Mouse (Mus musculus) hindbrain, embryonic 13.5 days (tissue): ENCODE measurements at regions not wholly inside any gene's neighbourhood (a gene's known extent, or its start where the extent isn't known, plus 50 kb on each side); places are given as distances from the start of the nearest gene placed in this dataset.
A peak's percentile ranks its signal among the peaks of the same experiment; 100 is the strongest.

Experiments used
- ATAC-seq: fragments of 200-750 bp; cut with Nextera tagmentation; 2 replicates; pipeline ENCODE4 v1.8.0; 2017; ENCODE audit warnings: moderate TSS enrichment; ENCODE audit not compliant: low FRiP score
- H3K27ac ChIP-seq: fragments of 300-500 bp; sonication (generic); 2 replicates; pipeline ENCODE4 v1.5.1; 2015; ENCODE audit warnings: inconsistent platforms, mild to moderate bottlenecking, moderate library complexity
- H3K27me3 ChIP-seq: fragments of 300-500 bp; sonication (generic); 2 replicates; pipeline ENCODE4 v1.6.1; 2015; ENCODE audit warnings: mild to moderate bottlenecking, inconsistent platforms
- H3K36me3 ChIP-seq: fragments of 300-500 bp; sonication (generic); 2 replicates; pipeline ENCODE4 v1.6.1; 2015; ENCODE audit warnings: mild to moderate bottlenecking, inconsistent platforms
- H3K4me1 ChIP-seq: fragments of 300-500 bp; sonication (generic); replicated peaks from 2 replicates; pipeline ENCODE4 v1.6.1; 2015; ENCODE audit warnings: inconsistent platforms
- H3K4me2 ChIP-seq: fragments of 300-500 bp; sonication (generic); 2 replicates; pipeline ENCODE4 v1.6.1; 2015; ENCODE audit warnings: inconsistent platforms, mild to moderate bottlenecking, moderate library complexity
- H3K4me3 ChIP-seq: fragments of 300-500 bp; sonication (generic); 2 replicates; pipeline ENCODE4 v1.5.1; 2015; ENCODE audit warnings: mild to moderate bottlenecking, inconsistent platforms
- H3K9ac ChIP-seq: fragments of 300-500 bp; sonication (generic); 2 replicates; pipeline ENCODE4 v1.6.1; 2015; ENCODE audit warnings: mild to moderate bottlenecking, inconsistent platforms
- H3K9me3 ChIP-seq: fragments of 300-500 bp; sonication (generic); 2 replicates; pipeline ENCODE4 v1.6.1; 2016; ENCODE audit warnings: inconsistent platforms
- WGBS: fragments of 180-500 bp; shearing (Covaris S2); methylation state at CpG from one replicate; pipeline ENCODE4 v1.1.7; 2015; 5-methylcytosine and 5-hydroxymethylcytosine counted together

DNA sequence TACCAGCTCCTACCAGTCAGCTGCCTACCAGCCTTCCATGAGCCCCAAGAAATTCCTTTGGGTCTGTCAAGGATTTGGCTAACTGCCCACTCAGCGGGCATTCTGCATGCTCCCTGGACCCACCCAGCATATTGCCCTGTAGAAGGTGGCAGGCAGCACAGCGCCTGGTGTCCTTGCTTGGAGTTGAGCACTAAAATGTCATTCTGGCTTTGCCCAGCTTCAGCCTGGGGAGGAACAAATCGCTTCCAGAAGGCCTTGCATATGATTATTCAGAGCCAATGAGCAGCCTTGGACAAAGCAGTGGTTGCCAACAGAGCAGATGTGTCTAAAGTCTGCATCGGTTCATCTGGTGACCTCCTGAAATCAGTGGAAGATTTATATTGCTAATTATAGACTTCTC is 103.8 kb downstream of the Olig3 start:
- Histone ChIP-seq H3K27ac (no peak overlapping the region), H3K9ac (no peak overlapping the region), H3K4me3 (no peak overlapping the region), H3K27me3 (peaks cover 74% of the 10 kb centered on the region), H3K4me2 (no peak overlapping the region), H3K36me3 (no peaks in the 10 kb centered on the region), H3K9me3 (no peaks in the 10 kb centered on the region), H3K4me1 (peaks cover 6% of the 10 kb centered on the region; the same call in 1 of the 2 replicates)
- WGBS: 48% methylated on average over 4 of the region's 4 CpGs
- no peak for ATAC-seq

DNA sequence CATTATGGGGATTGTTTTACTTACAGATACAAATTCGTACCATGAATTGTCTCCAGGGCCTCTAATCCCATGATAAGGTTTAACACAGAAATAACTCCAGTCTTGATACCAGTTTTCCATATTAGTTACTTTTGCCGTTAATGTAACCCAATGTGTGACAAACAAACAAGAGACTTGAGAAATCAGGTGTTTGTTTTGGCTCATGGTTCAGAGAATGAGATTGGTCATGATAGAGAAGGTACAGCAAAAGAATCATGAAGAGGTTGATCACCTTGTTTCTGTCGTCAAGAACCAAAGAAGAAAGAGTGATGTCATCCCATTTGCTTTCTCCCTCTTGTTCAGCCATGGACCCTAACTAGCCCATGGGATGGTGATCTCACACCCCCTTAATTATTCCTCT is 107.5 kb downstream of the Olig3 start:
- Histone ChIP-seq H3K4me1 (peaks cover 6% of the 10 kb centered on the region; the same call in 1 of the 2 replicates), H3K27me3 (peaks cover 78% of the 10 kb centered on the region), H3K36me3 (no peaks in the 10 kb centered on the region), H3K4me3 (no peak overlapping the region), H3K4me2 (no peak overlapping the region), H3K9me3 (no peaks in the 10 kb centered on the region), H3K9ac (no peak overlapping the region), H3K27ac (no peak overlapping the region)
- ATAC-seq: no peak
- 75% methylated on average over 3 of the region's 3 CpGs for WGBS

DNA sequence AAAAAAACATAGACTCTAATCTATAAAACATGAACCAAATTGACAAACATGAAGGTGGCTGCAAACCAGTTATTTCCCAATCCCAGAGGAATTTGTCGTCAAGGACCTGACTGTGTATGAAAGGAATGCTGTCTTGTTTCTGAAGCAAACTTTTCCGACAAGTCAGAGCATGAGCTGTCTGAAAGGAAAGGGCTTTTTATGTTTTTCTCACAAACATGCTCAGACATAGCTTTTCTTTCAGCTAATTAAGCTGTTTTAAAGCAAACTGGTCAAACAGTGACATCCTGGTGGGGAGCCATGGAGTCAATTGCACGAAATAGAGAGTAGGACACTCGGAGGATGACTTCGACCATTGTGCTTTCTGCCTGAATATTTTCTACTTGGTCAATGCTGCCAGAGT is 108.2 kb downstream of the Olig3 start:
- Histone ChIP-seq H3K9ac (no peak overlapping the region), H3K36me3 (no peaks in the 10 kb centered on the region), H3K9me3 (no peaks in the 10 kb centered on the region), H3K4me2 (no peak overlapping the region), H3K27me3 (peaks cover 77% of the 10 kb centered on the region), H3K4me3 (no peak overlapping the region), H3K27ac (no peak overlapping the region), H3K4me1 (0 out of 2 replicates have a peak, but pooled peaks cover 3% of the 10 kb centered on the region)
- WGBS: 6% methylated on average over 5 of the region's 5 CpGs
- ATAC-seq: no peak

DNA sequence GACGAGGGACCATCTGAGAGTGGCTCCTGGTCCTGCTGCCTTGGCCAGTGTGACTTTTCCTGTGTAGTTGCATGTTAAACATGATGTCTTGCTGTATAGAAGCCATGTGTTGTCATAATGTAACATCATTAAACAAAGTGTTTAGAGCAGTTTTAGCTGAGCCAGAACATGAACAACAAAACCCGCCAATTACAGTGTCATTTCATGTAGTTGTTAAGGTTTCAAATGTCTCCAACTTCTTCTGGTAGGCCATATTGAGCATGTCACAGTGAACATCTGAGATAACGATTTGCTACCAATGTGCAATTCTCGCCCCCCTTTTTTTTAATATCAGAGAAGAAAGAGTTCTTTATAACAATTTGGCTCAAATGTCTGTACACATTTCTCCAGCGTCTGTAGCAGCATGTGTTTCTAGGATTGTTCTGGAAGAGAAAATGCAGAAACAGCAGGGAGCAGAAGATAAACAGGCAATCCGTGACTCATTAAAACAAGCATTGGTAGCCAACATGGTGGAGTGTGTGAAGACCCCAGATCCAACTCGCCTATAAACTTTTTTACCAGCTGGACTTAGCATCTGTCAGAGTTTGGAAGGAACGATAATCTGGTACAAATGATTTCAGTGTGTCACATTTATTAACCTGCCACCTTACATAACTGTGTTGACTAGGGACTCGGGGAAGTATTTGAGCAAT is 115.2 kb downstream of the Olig3 start:
- 76% methylated on average over 9 of the region's 9 CpGs for WGBS
- ATAC-seq: no peak
- no peak overlapping the region for H3K9ac ChIP-seq

DNA sequence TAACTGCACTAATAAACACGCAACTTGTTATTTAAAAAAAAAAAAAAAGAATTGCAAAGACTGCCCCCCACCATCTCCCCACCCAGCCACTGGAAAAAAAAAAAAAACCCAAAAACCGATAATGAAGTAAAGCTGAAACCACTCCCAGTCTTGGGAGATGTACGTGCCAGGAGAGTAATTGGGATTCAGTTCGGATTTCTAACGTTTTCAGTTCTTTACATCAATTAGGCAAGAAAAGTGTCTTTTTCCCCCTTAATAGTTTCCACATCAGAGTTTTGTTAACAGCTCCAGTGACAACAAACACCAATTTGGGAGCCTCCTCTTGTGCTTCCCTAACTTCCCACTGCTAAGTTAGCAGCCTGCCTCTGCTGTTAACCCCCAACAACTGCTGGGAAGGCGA is 115.7 kb downstream of the Olig3 start:
- Histone ChIP-seq H3K4me1 (no peaks in the 10 kb centered on the region), H3K9me3 (no peaks in the 10 kb centered on the region), H3K4me2 (no peak overlapping the region), H3K27ac (no peak overlapping the region), H3K4me3 (no peak overlapping the region), H3K9ac (no peak overlapping the region), H3K36me3 (no peaks in the 10 kb centered on the region), H3K27me3 (peaks cover 77% of the 10 kb centered on the region)
- no peak for ATAC-seq
- 55% methylated on average over 6 of the region's 6 CpGs for WGBS

More for the DNA sequence above, 115.2 kb downstream of the Olig3 start:
- no peaks in the 10 kb centered on the region for H3K9me3 ChIP-seq
- H3K27me3 ChIP-seq: peaks cover 77% of the 10 kb centered on the region
- no peaks in the 10 kb centered on the region for H3K4me1 ChIP-seq
- no peak overlapping the region for H3K4me2 ChIP-seq
- no peaks in the 10 kb centered on the region for H3K36me3 ChIP-seq
- H3K27ac ChIP-seq: no peak overlapping the region
- H3K4me3 ChIP-seq: no peak overlapping the region

DNA sequence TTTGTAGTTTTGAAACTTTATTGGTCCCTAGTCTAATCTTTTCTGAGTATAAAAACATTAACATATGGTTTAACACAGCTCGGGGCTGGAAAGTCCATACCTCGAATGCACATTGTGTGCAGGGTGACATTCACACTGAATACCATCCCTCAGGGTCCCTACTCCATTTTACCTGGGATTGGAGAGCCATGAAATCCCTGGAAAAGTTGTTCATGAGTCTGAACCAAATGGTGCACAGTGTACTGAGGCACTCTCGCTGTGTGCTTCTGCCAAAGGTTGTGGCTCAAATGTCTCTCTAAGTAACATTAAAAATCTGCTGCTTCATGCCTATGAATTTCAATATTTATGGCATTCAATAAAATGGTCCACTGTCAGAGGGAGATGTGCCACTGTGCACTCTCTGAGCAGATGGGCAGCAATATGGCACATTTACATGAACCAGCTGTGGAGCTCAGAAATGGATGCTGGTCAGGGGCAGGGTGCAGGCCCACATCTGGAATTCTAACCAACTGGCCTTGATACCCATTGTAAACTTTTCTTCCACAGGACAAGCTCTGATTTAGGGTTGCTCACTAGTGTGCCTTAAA is 116.7 kb downstream of the Olig3 start:
- no peak for ATAC-seq
- Histone ChIP-seq H3K9me3 (no peaks in the 10 kb centered on the region), H3K27me3 (peaks cover 72% of the 10 kb centered on the region), H3K9ac (no peak overlapping the region), H3K4me1 (no peaks in the 10 kb centered on the region), H3K4me2 (no peak overlapping the region), H3K36me3 (no peaks in the 10 kb centered on the region), H3K4me3 (no peak overlapping the region), H3K27ac (no peak overlapping the region)
- 77% methylated on average over 3 of the region's 3 CpGs for WGBS

DNA sequence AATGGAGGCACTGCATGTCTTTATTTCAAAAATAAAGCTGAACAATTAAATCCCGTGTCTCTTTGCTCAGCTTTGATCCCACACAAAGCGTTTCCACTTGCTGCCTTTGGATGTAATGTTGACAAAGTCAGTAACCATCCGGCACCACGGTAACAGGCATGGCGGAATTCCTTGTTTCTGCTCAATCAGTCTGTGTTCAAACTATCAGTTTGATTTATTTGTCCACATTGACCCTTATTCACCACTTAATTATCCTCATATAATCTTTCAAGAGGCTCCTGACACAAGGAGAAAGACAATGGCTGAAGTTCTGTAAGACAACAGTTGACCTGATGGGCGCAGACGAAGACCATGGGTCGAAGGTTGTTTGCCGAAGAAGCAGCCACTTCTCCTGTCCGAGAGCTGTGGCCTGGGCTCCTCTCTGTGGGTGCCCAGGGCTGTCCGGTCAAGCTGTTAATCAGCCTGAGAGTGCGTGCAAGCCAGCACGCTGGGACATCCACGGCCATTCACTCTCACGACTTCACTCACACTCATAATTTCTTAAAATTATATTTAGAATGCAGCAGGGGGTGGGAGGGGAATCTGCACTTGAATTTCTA is 106.1 kb upstream of the Ifngr1 start:
- H3K36me3 ChIP-seq: no peaks in the 10 kb centered on the region
- 21% methylated on average over 15 of the region's 15 CpGs for WGBS
- ATAC-seq: no peak
- no peak overlapping the region for H3K27ac ChIP-seq
- peaks cover 83% of the 10 kb centered on the region for H3K27me3 ChIP-seq
- no peak overlapping the region for H3K4me3 ChIP-seq
- H3K9ac ChIP-seq: no peak overlapping the region
- peak overlapping the region; percentile 26; the same call in 1 of the 2 replicates for H3K4me2 ChIP-seq
- H3K4me1 ChIP-seq: peaks cover 13% of the 10 kb centered on the region
- H3K9me3 ChIP-seq: no peaks in the 10 kb centered on the region

DNA sequence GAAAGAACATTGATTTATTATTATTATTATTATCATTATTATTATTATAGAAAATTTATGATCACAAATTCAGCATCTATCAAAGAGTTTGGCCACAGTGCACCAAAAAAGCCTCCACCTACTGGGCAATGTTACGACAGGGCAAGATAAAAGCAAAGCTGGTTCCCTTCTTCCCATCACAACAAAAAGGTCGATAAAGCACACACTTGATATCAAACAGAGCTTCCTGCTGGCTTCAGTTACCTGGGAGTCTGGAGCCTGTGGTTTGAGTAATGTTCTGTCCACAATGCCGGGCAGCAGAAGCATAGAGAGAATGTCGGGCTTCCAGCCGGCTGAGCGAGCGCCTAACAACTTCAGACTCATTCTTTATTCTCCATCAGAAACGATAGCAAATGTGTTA is 101.2 kb upstream of the Ifngr1 start:
- Histone ChIP-seq H3K27me3 (peaks cover 91% of the 10 kb centered on the region), H3K4me2 (no peak overlapping the region), H3K4me3 (no peak overlapping the region), H3K4me1 (peaks cover 5% of the 10 kb centered on the region), H3K36me3 (no peaks in the 10 kb centered on the region), H3K27ac (no peak overlapping the region), H3K9me3 (no peaks in the 10 kb centered on the region), H3K9ac (no peak overlapping the region)
- 18% methylated on average over 8 of the region's 8 CpGs for WGBS
- no peak for ATAC-seq

DNA sequence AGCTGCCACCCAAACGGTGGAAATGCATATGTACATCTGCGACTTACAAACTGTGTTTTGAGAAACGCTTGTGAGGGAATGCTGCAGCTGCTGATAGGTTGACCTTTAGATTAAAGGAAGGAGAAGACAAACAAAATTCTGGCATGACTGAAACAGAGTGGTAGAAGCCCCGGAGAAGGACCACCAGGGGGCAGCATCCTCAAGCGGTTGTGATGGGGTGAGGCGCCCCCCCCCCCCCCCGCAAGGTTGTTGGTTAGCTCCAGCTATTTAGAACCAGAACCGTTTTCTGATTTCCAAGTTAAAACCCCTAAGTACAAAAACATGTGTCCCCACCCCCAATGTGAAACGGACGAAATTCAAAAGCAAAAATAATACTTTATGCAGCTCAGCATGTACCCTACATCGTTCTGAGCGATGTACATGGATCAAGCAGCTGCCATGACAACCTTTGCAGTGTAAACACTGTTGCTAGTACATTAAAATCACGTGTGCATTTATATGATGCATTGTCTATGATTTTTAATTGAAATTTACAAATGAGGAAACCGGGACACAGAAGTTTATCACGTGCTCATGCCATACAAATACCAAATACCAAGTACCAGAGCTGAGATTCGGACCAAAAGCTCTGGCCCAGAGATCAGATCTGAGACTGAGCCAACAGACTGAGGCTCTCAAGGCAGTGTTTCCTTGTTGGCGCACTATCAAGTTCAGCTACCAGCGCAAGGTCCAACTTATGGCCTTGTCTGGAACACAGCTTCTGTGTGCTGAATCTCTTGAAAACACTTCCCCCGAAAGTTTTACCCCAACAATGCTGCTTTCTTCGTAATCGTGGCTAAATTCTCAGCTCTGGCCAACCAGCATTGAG is 100.0 kb upstream of the Ifngr1 start:
- Histone ChIP-seq H3K9me3 (no peaks in the 10 kb centered on the region), H3K9ac (no peak overlapping the region), H3K36me3 (no peaks in the 10 kb centered on the region), H3K27ac (no peak overlapping the region), H3K27me3 (peaks cover 88% of the 10 kb centered on the region), H3K4me1 (no peaks in the 10 kb centered on the region), H3K4me2 (no peak overlapping the region), H3K4me3 (no peak overlapping the region)
- ATAC-seq: no peak
- 61% methylated on average over 21 of the region's 21 CpGs for WGBS

DNA sequence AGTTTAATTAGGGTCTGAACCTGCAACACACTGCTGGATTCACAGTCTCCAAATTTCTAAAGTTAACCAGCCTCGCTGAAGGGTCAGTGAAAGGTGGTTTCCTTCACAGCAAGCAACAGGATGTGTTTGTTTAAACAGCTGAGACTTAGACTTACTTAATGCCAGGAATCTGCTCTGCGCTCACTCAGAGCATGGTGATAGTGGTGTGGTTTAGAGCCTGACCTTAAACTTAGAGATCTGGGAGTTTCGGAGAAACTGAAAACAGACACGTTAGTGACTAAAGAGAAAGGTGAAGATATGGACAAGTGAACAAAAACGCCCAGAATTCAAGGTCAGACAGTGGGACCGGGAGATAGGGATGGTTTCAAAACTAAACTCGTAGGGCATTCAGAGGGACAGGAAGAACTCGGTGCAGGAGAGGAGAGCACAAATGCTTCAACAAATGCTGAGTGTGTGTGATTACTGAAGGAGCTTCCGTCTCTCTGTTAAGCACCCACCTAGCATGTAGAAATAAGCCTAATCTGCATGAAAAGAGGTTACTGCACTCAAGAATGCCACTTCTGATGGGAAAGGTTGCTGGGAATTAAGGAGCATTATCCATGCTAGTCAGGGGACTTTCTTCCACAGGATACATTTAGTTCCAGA is 97.2 kb upstream of the Ifngr1 start:
- H3K4me2 ChIP-seq: no peak overlapping the region
- no peaks in the 10 kb centered on the region for H3K4me1 ChIP-seq
- no peak for ATAC-seq
- H3K27me3 ChIP-seq: peaks cover 64% of the 10 kb centered on the region
- 36% methylated on average over 9 of the region's 9 CpGs for WGBS
- no peak overlapping the region for H3K27ac ChIP-seq
- H3K4me3 ChIP-seq: no peak overlapping the region
- H3K9ac ChIP-seq: no peak overlapping the region
- no peaks in the 10 kb centered on the region for H3K9me3 ChIP-seq
- no peaks in the 10 kb centered on the region for H3K36me3 ChIP-seq

DNA sequence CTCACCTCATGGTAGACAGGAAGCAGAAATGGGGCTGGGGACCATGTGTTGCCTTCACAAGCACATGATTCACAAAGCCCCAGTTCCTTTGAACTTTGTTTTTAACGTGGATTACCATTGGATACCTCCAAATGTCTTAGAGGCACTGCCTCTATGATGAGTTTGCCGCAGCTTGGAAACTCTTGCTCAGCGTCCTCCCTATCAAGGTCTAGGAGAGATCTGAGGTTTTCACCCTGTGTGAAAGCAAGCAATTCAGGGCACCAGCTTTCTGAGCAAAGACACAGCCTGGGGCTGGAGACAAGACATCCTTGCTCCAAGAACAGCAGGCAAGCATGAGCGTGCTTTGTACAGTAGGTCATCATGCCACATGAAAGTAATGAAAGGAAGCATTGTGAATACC is 93.6 kb upstream of the Ifngr1 start:
- no peak overlapping the region for H3K4me3 ChIP-seq
- H3K9me3 ChIP-seq: no peaks in the 10 kb centered on the region
- no peaks in the 10 kb centered on the region for H3K4me1 ChIP-seq
- H3K4me2 ChIP-seq: no peak overlapping the region
- no peak overlapping the region for H3K9ac ChIP-seq
- H3K27ac ChIP-seq: no peak overlapping the region
- peaks cover 39% of the 10 kb centered on the region for H3K27me3 ChIP-seq
- H3K36me3 ChIP-seq: no peaks in the 10 kb centered on the region
- no peak for ATAC-seq
- WGBS: 86% methylated on average over 4 of the region's 4 CpGs

DNA sequence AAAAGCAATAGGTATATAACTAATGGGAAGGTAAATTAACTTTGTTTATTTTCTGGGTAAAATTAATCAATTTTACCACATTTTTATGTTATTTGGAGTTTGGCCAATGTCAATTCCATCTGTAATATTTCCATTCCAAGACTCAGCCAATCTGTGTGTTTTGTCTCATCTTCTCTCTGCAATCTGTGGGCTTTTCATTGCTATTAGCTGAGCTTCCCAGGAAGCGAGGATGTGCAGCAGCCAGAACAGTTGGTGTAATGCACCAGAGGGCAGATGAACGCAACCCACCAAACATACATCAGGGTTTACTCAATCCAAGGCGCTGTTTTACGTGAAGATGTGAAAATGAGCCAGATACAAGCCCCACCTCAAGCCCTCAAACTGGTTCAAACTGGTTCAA is 88.9 kb upstream of the Ifngr1 start:
- Histone ChIP-seq H3K27me3 (peaks cover 31% of the 10 kb centered on the region), H3K4me2 (no peak overlapping the region), H3K27ac (no peak overlapping the region), H3K4me3 (no peak overlapping the region), H3K9ac (no peak overlapping the region), H3K36me3 (no peaks in the 10 kb centered on the region), H3K4me1 (no peaks in the 10 kb centered on the region), H3K9me3 (no peaks in the 10 kb centered on the region)
- ATAC-seq: no peak
- WGBS: 95% methylated on average over 4 of the region's 4 CpGs
